Mouse (Mus musculus) intestine, embryonic 16.5 days (tissue): ENCODE results near the gene Ccdc157. TPM values are rescaled to one million over a fixed set of nuclear protein-coding genes. Genes with fewer than 3 reads are reported as not detected.
A peak's percentile ranks its signal among the peaks of the same experiment; 100 is the strongest.

Experiments
- ATAC-seq: fragments of 200-750 bp; cut with Nextera tagmentation; 2 replicates; pipeline ENCODE4 v1.8.0; 2017; ENCODE audit warnings: moderate TSS enrichment, moderate library complexity
- H3K27ac ChIP-seq: fragments of 300-500 bp; sonication (generic); 2 replicates; pipeline ENCODE4 v1.5.1; 2014; ENCODE audit warnings: mild to moderate bottlenecking, low read length
- H3K27me3 ChIP-seq: fragments of 300-500 bp; sonication (generic); replicated peaks from 2 replicates; pipeline ENCODE4 v1.6.1; 2014; ENCODE audit warnings: low read length, control low read depth, mixed read lengths; ENCODE audit not compliant: control insufficient read depth, insufficient read depth
- H3K36me3 ChIP-seq: fragments of 300-500 bp; sonication (generic); 2 replicates; pipeline ENCODE4 v1.6.1; 2014; ENCODE audit warnings: low read length, control low read depth; ENCODE audit not compliant: control insufficient read depth, insufficient read depth
- H3K4me1 ChIP-seq: fragments of 300-500 bp; sonication (generic); 2 replicates; pipeline ENCODE4 v1.6.1; 2014; ENCODE audit warnings: low read length, control low read depth, mixed read lengths; ENCODE audit not compliant: control insufficient read depth, insufficient read depth
- H3K4me2 ChIP-seq: fragments of 300-500 bp; sonication (generic); 2 replicates; pipeline ENCODE4 v1.6.1; 2014; ENCODE audit warnings: low read depth, low read length, control low read depth
- H3K4me3 ChIP-seq: fragments of 300-500 bp; sonication (generic); 2 replicates; pipeline ENCODE4 v1.5.1; 2014; ENCODE audit warnings: mild to moderate bottlenecking, low read length
- H3K9ac ChIP-seq: fragments of 300-500 bp; sonication (generic); 2 replicates; pipeline ENCODE4 v1.6.1; 2014; ENCODE audit warnings: low read depth, low read length
- H3K9me3 ChIP-seq: fragments of 300-500 bp; sonication (generic); 2 replicates; pipeline ENCODE4 v1.6.1; 2016; ENCODE audit warnings: low read length, control low read depth; ENCODE audit not compliant: control insufficient read depth
- WGBS: fragments of 180-500 bp; shearing (Covaris S2); extraction: QIAGEN DNeasy Blood & Tissue Kit; methylation state at CpG from one replicate; pipeline ENCODE4 v1.1.7; 2014; 5-methylcytosine and 5-hydroxymethylcytosine counted together
- microRNA-seq: library from miRNA; unstranded; fragments of <30 nt; microRNA quantifications from one replicate; pipeline ENCODE4, GENCODE M21; 2016
- polyA plus RNA-seq: library from polyadenylated mRNA; unstranded; fragments of >200 nt; fragmentation: Nextera tagmentation; extraction: Ambion mirVana; gene quantifications from 2 replicates; pipeline ENCODE4 v1.2.1, GENCODE M21; 2015

The Ccdc157 gene
- polyA plus RNA-seq, 1 experiment from 2014 or later, result 3.0 TPM

DNA sequence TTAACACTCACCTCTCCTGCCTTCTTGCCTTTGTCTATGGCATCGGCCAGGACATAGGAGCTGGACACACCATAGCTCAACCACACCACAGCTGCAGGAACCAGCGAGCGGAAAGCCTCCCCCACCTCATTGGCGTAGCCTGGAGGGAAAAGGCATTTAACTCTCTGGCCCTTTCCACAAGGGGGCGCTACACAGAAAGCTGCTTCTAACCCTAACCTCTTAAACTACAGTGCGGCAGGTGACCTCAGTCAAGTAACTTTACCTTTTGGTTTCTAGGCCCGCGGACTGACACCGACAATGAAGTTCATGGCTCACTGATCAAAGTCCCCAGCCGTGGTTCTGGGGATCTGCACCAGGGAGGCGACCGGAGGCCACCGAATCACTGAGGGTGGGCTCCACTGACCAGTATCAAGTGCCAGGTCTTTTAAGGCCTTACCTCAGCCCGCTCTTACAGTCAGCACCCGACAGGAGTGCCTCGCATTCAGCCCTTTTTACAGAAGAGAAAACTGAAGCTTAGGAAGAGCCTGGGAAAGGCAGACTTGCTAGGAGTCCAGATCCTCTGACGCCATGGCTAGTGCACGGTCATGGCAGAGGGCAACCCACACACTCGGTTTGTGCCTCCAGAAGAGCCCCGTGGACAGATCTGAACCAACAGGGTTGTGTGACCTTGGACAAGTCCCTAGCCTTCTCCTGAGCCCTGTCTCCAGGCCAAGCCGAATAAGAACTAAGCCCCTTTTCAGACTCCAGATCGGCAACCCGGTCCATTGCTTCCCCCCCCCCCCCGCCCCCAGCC lies 65.5 kb downstream of the Ccdc157 start:
- H3K9me3 ChIP-seq, result peaks cover 10% of the 10 kb centered on the region; the same call in 1 of the 2 replicates
- peak overlapping the region; percentile 74 for H3K9ac ChIP-seq
- WGBS, result 7% methylated on average over 23 of the region's 24 CpGs
- H3K27me3 ChIP-seq, result no peaks in the 10 kb centered on the region
- peak overlapping the region; percentile 86 for H3K27ac ChIP-seq
- H3K4me3 ChIP-seq, result peak overlapping the region; percentile 64
- H3K4me1 ChIP-seq, result peaks cover 16% of the 10 kb centered on the region
- peak; percentile 14 for ATAC-seq
- peaks cover 19% of the 10 kb centered on the region for H3K36me3 ChIP-seq
- H3K4me2 ChIP-seq, result peak overlapping the region; percentile 65

DNA sequence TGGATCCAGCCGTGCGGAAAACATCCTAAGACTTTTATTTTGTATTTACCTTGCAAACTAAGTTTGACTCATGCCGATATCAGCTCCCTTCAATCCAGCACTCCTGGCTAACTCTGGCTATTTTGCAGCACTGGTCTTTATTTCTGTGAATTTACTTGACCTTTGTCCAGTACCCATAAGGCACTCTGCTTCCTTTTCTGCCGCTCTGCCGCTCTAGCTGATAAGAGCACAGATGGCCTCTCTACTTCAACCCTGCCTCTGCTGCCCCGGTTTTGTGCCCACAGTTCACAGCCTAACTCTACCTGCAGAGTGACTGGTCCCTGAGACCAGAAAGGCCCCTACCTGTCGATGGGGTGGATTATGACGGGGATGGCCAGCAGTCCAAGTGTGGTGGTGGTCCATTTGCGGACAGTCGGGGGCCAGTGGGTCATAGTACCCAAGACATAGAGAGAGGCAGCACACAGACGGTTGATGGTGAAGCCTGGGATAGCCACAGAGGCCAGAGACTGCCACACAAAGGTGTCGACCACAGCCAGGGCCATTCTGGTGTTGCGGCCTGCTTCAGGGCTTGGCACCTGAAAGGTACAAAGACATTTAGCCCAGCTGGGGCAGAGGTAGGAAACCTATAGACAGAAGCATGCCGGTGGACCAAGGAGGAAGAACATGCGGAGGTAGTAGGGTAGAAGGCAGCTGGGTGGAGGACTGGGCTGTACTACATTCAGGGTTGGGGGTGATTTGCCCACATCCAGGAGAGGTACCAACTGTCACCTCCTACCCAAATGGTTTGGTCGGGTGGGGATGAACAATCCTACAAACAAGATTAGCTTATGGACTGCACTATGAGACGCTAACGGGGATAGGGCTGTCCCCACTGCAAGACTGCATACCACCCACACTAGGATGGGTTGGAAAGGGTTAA lies 66.4 kb downstream of the Ccdc157 start:
- Histone ChIP-seq H3K9ac (peak overlapping the region; percentile 41; the same call in 1 of the 2 replicates), H3K4me2 (peak overlapping the region; percentile 65), H3K27ac (peak overlapping the region; percentile 86), H3K36me3 (peaks cover 19% of the 10 kb centered on the region), H3K4me3 (peak overlapping the region; percentile 64), H3K4me1 (peaks cover 16% of the 10 kb centered on the region), H3K27me3 (no peaks in the 10 kb centered on the region), H3K9me3 (peaks cover 10% of the 10 kb centered on the region; the same call in 1 of the 2 replicates)
- peak; percentile 3; the same call in 1 of the 2 replicates for ATAC-seq
- 73% methylated on average over 18 of the region's 18 CpGs for WGBS

Small RNAs within 50 kb of the gene (microRNA-seq; reads per million reads assigned to microRNA genes)
- gene Mir3060, result 1.6 reads per million

Other genes starting within 250 kb of the Ccdc157 start
- 2.9 and 3.1 TPM in 2 replicates for gene Slc35e4, start 245.6 kb downstream of the Ccdc157 start, polyA plus RNA-seq
- 95.3 and 122 TPM in 2 replicates for gene Tcn2, start 228.1 kb downstream of the Ccdc157 start, polyA plus RNA-seq
- 73.3 and 79.4 TPM in 2 replicates for gene Pes1, start 196.3 kb downstream of the Ccdc157 start, polyA plus RNA-seq
- gene 4930556J24Rik, start 183.5 kb downstream of the Ccdc157 start, polyA plus RNA-seq, result 0.11 TPM in 1 of 2 replicates, not detected in the other
- 20.1 and 33.3 TPM in 2 replicates for gene Gal3st1, start 176.7 kb downstream of the Ccdc157 start, polyA plus RNA-seq
- gene Sec14l4, start 128.8 kb downstream of the Ccdc157 start, polyA plus RNA-seq, result 0.47 and 0.56 TPM in 2 replicates
- not detected in 2 replicates for gene Sec14l3, start 95.5 kb downstream of the Ccdc157 start, polyA plus RNA-seq
- gene Mtfp1, start 64.8 kb downstream of the Ccdc157 start, polyA plus RNA-seq, result 38.1 and 41.6 TPM in 2 replicates
- 1.7 and 2.9 TPM in 2 replicates for gene Sec14l2, start 36.9 kb downstream of the Ccdc157 start, polyA plus RNA-seq
- 17.3 and 19.2 TPM in 2 replicates for gene Rnf215, start 25.1 kb downstream of the Ccdc157 start, polyA plus RNA-seq
- 40.4 and 41.8 TPM in 2 replicates for gene Sf3a1, start 57 bp upstream of the Ccdc157 start, polyA plus RNA-seq
- gene Tbc1d10a, start 26.5 kb upstream of the Ccdc157 start, polyA plus RNA-seq, result 34.0 and 37.2 TPM in 2 replicates
- 5.9 and 7.3 TPM in 2 replicates for gene Castor1, start 57.9 kb upstream of the Ccdc157 start, polyA plus RNA-seq
- gene Osm, start 76.1 kb upstream of the Ccdc157 start, polyA plus RNA-seq, result 0.07 and 0.12 TPM in 2 replicates
- gene Lif, start 97.3 kb upstream of the Ccdc157 start, polyA plus RNA-seq, result 0.95 and 0.98 TPM in 2 replicates